Mouse (Mus musculus) forebrain, embryonic 10.5 days (tissue): ENCODE measurements around the gene Abcf3. TPM values are rescaled to one million over a fixed set of nuclear protein-coding genes. Genes with fewer than 3 reads are reported as not detected.

Experiments
- DNase-seq: peaks from one replicate; pipeline ENCODE4 v3.0.0-alpha.2; 2017; ENCODE audit warnings: low spot score; ENCODE audit errors: extremely low spot score
- H3K27ac ChIP-seq: fragments of 300-500 bp; sonication (generic); 2 replicates; pipeline ENCODE4 v1.5.1; 2016; ENCODE audit warnings: mild to moderate bottlenecking
- H3K27me3 ChIP-seq: fragments of 300-500 bp; sonication (generic); 2 replicates; pipeline ENCODE4 v1.6.1; 2016; ENCODE audit warnings: mild to moderate bottlenecking; ENCODE audit not compliant: poor library complexity, severe bottlenecking
- H3K36me3 ChIP-seq: fragments of 300-500 bp; sonication (generic); replicated peaks from 2 replicates; pipeline ENCODE4 v1.6.1; 2016; ENCODE audit warnings: mild to moderate bottlenecking, moderate library complexity
- H3K4me1 ChIP-seq: fragments of 300-500 bp; sonication (generic); 2 replicates; pipeline ENCODE4 v1.6.1; 2016
- H3K4me3 ChIP-seq: fragments of 300-500 bp; sonication (generic); 2 replicates; pipeline ENCODE4 v1.5.1; 2016; ENCODE audit warnings: mild to moderate bottlenecking, moderate library complexity
- H3K9me3 ChIP-seq: fragments of 300-500 bp; sonication (generic); 2 replicates; pipeline ENCODE4 v1.6.1; 2016; ENCODE audit warnings: mild to moderate bottlenecking, moderate library complexity
- WGBS: fragments of 180-500 bp; shearing (Covaris S2); methylation state at CpG from one replicate; pipeline ENCODE4 v1.1.7; 2016; 5-methylcytosine and 5-hydroxymethylcytosine counted together
- microRNA counts: library from miRNA; unstranded; fragments of <30 nt; microRNA quantifications from one replicate; lab custom pipeline; 2017
- microRNA-seq: library from miRNA; unstranded; fragments of <30 nt; microRNA quantifications from one replicate; pipeline ENCODE4, GENCODE M21; 2017
- polyA plus RNA-seq: library from polyadenylated mRNA; unstranded; fragments of >200 nt; fragmentation: Nextera tagmentation; extraction: Ambion mirVana; gene quantifications from 2 replicates; pipeline ENCODE4 v1.2.1, GENCODE M21; 2016

The Abcf3 gene
- polyA plus RNA-seq, 1 experiment from 2014 or later, result 58.3 TPM

GRCm38 (mm10) chr16:20604705-20605104 lies 56.3 kb downstream of the Abcf3 start:
- no peak overlapping the region for H3K4me3 ChIP-seq
- H3K27me3 ChIP-seq, result no peaks in the 10 kb centered on the region
- DNase-seq, result no peak
- WGBS, result 89% methylated on average over 9 of the region's 9 CpGs
- H3K36me3 ChIP-seq, result peaks cover 56% of the 10 kb centered on the region
- no peak overlapping the region for H3K27ac ChIP-seq
- H3K4me1 ChIP-seq, result peaks cover 14% of the 10 kb centered on the region
- no peaks in the 10 kb centered on the region for H3K9me3 ChIP-seq

- DNase-seq, result peak; percentile 84
- Histone ChIP-seq H3K27me3 (no peaks in the 10 kb centered on the region), H3K4me1 (peaks cover 43% of the 10 kb centered on the region), H3K27ac (peak overlapping the region; percentile 97), H3K36me3 (peaks cover 50% of the 10 kb centered on the region), H3K4me3 (peak overlapping the region; percentile 90), H3K9me3 (no peaks in the 10 kb centered on the region)
- WGBS, result under 1% methylated on average over 28 of the region's 28 CpGs
Measured at GRCm38 (mm10) chr16:20610501-20611356, 62.4 kb downstream of the Abcf3 start.

MicroRNAs within 50 kb of the gene (microRNA counts, 519-probe panel; counts per million panel counts)
- 5,779 counts per million, percentile 90 among the panel's probes with 10 or more counts for microRNA mmu-miR-1224 (lab: Ali Mortazavi, UCI)

Small RNAs within 50 kb of the gene (microRNA-seq; reads per million reads assigned to microRNA genes)
- gene Mir1224, result not detected

Other genes starting within 250 kb of the Abcf3 start
- 143 and 150 TPM in 2 replicates for gene Parl, start 246.2 kb upstream of the Abcf3 start, polyA plus RNA-seq
- not detected in 2 replicates for gene Cyp2ab1, start 223.2 kb upstream of the Abcf3 start, polyA plus RNA-seq
- 57.1 and 59.8 TPM in 2 replicates for gene Abcc5, start 122.2 kb upstream of the Abcf3 start, polyA plus RNA-seq
- gene Eif2b5, start 49.8 kb upstream of the Abcf3 start, polyA plus RNA-seq, result 158 and 160 TPM in 2 replicates
- gene Dvl3, start 31.6 kb upstream of the Abcf3 start, polyA plus RNA-seq, result 28.8 and 30.5 TPM in 2 replicates
- 628 and 638 TPM in 2 replicates for gene Ap2m1, start 13.1 kb upstream of the Abcf3 start, polyA plus RNA-seq
- gene Vwa5b2, start 40.9 kb downstream of the Abcf3 start, polyA plus RNA-seq, result 0.84 and 0.97 TPM in 2 replicates
- 43.3 and 44.1 TPM in 2 replicates for gene Eef1akmt4, start 63.0 kb downstream of the Abcf3 start, polyA plus RNA-seq
- gene Gm49333, start 63.0 kb downstream of the Abcf3 start, polyA plus RNA-seq, result not detected in 2 replicates
- 61.9 and 62.6 TPM in 2 replicates for gene Alg3, start 63.2 kb downstream of the Abcf3 start, polyA plus RNA-seq
- 2.4 and 2.5 TPM in 2 replicates for gene Camk2n2, start 72.7 kb downstream of the Abcf3 start, polyA plus RNA-seq
- gene Ece2, start 81.3 kb downstream of the Abcf3 start, polyA plus RNA-seq, result 4.3 and 5.1 TPM in 2 replicates
- gene Psmd2, start 103.1 kb downstream of the Abcf3 start, polyA plus RNA-seq, result 544 and 556 TPM in 2 replicates
- gene Eif4g1, start 119.7 kb downstream of the Abcf3 start, polyA plus RNA-seq, result 254 TPM in 2 replicates
- gene Fam131a, start 144.7 kb downstream of the Abcf3 start, polyA plus RNA-seq, result 6.3 and 7.1 TPM in 2 replicates
- 155 and 163 TPM in 2 replicates for gene Polr2h, start 169.1 kb downstream of the Abcf3 start, polyA plus RNA-seq
- gene Clcn2, start 169.2 kb downstream of the Abcf3 start, polyA plus RNA-seq, result 11.4 and 12.5 TPM in 2 replicates
- gene Chrd, start 184.6 kb downstream of the Abcf3 start, polyA plus RNA-seq, result 0.87 and 1.2 TPM in 2 replicates
- gene Thpo, start 185.9 kb downstream of the Abcf3 start, polyA plus RNA-seq, result 0.31 and 0.46 TPM in 2 replicates